Mouse (Mus musculus): ENCODE measurements around the gene Mms19.

Mms19 gene

GRCm38 (mm10) chr19:41980819-41981594 is at the start of gene Mms19:
Gene Mms19, minus strand, starts transcription at chr19:41981157.
- CTCF ChIA-PET = no interaction called here

DNA sequence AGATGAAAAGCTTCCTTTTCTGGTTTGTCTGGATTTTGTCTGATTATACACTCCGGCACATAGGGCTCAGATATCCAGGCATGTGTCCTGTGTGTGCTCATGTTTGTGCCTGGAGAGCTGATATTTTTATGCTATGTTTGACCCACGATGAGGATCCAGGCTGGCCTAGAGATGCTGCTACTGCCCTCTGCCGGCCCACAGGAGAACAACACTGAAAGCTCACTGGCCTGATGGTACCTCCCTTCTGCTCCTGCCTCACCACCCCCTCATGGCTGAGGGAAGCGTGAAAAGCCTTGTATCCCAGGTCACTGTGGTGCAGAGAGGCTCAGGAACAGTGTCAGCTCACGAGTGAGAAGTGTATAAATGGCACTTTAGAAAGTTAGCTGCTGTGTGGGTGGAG is 45.2 kb upstream of the Mms19 start:
- CTCF ChIA-PET = interaction anchor here (0.6 to 0.7 kb wide), 2 partner anchors 18 to 40 kb away, joined by 4 read pairs; no protein-coding TSS in a partner anchor

DNA sequence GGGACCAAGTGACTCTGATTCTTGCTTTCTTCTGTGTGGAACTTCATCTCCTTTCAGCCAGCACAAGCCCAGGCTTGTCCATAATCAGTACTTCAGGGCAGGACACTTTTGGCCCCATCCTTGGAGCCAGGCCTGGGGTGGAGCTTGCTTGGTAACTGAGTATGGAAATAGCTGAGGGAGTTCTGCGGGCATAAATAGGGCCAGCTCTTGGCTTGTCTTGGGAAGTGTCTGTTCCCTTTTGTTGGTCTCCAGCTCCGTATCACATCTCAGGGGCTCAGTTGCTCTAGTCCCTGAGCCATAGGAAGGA is 41.5 kb upstream of the Mms19 start:
- CTCF ChIA-PET = interaction anchor here (0.5 kb wide), 1 partner anchor 11 kb away, joined by 4 read pairs; no protein-coding TSS in a partner anchor

DNA sequence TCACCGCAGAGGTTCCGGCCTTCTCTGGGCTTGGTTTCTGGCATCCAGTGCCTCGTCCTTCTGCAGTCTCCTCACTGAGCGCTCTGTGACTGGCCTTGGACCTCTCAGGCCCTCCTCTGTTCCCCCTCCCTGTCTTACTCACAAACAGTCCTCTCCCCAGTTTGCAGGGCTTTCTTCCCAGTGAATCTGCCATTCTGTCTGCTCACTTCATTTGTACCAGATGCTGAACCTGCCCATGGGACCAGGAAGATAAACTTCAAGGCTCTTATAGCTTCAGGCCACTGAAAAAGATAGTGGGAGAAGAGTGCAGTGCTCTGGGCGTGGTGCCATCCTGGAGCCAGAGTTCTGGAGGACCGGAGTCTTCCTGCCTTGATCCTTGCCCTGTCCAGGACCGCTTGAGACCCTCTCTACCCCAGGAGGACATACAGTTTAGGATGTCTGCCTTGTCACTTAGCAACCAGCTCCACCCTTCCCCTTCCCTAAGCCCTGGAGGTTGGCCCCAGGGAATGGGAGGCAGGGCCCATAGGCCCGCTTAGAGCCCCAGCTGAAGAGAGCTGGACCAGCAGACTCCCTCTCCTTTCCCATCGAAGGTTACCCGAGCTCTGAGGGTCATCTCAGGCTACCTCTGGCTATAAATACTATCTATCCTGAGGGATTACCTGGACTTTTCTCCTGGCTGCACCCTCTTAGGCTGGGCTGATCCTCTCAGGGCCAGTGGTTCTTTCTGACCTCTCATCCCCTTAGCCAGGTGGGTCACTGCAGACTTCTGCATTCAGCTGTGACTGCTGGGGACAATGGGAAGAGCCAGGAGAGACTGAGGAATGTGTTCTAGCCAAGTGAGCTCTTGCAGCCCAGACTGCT is 41.0 kb upstream of the Mms19 start:
- CTCF ChIA-PET = no interaction called here

DNA sequence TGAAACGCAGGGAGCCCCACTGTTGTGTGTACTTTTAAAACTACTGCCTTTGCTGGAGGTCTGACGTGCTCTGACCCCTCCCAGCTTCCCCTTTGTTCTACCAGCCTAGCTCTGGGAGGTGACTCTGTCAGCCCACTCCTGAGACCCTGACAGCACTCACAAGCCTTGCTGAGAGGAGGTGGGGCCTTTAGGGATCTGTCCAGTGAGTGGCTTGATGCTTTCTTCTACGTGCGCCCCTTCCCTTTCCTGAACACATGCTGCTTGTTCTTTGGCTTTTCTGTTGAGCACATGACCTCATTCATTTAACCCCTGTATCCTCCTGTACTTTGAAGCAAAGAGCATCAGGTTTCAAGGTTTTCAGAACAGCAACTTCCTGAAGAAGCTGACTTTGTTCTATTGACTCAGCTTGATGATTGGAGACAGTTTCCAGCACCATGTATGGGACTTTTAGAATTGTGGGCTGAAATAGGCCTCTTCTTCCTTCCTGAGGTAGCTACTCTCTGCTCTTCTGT is 38.1 kb upstream of the Mms19 start:
- CTCF ChIA-PET = interaction anchor here (0.5 kb wide), 1 partner anchor 17 kb away, joined by 4 read pairs; the partner anchor contains the start of gene Ankrd2

GRCm38 (mm10) chr19:42017399-42018247 is 36.7 kb upstream of the Mms19 start:
- CTCF ChIA-PET = no interaction called here

DNA sequence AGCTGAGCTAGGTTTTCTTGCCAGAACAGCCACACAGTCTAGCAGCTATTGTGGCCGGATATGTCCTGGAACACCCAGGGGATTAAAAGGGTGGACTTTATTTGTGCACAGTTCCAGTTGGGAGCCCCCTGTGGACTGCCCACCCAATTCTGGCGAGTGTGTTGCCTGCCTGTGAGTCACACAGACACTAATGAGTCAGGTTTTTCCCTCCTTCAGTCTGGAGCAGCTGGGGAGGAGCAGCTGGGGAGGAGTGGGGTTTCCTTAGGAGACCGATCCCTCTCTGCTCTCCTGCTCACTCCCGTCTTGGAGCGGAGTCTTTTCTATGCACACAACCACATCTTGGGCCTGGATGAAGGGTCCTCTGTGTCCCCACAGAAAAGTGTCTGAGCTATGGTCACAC is 35.9 kb upstream of the Mms19 start:
- CTCF ChIA-PET = no interaction called here

GRCm38 (mm10) chr19:42016251-42016650 is 35.3 kb upstream of the Mms19 start:
- CTCF ChIA-PET = no interaction called here

DNA sequence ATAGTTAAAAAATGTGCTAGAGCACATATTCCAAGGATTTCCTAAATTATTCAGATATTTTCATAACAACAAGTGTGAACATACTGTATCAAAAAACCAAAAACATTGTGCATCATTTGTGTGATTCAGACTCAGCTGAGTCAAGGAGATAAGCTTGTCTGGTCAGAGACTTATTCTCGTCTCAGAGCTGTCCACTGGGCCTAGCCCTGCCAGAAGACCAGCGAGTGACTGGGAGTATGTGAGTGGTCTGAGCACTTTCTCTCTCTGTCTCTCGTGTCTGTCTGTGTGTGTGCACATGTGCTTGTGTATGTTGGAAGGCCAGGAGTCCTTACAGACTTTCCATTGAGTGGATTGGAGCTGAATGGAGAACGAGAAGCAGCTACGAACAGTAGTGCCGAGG is 34.0 kb upstream of the Mms19 start:
- CTCF ChIA-PET = no interaction called here

DNA sequence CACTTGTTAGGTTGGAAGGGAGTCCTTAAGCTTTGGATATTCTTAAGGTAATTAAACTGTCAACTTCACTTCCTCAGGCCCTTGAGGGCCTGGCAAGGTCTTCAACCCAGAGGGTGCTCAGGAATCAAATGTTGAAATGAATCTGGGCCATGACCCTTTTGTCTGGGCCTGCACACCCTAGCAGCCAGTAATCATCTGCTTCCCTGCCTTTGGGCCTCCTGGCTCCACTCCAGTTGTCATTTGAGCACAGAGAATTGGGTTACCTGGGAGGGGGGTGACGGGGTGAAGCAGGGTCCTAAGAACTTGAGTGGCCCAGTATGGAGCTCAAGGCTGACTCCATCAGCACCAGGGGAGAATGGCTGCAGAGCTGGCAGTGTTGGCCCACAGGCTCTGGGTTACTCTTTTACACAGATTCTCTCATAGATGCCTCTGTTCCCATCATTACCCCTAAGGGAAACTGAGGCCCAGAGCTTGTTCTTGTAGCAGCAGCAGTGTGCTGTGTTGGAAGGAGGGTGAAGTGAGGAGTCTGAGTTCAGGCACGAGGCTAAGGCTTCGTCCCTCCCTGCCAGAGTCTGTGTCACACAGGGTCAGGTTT is 33.4 kb upstream of the Mms19 start:
- CTCF ChIA-PET = interaction anchor here (0.7 kb wide), 1 partner anchor 360 kb away, joined by 3 read pairs; no protein-coding TSS in a partner anchor

GRCm38 (mm10) chr19:42011123-42011522 is 30.2 kb upstream of the Mms19 start:
- CTCF ChIA-PET = interaction anchor here (0.5 kb wide), 1 partner anchor 19 kb away, joined by 18 read pairs; no protein-coding TSS in a partner anchor

GRCm38 (mm10) chr19:42010436-42010835 is 29.5 kb upstream of the Mms19 start:
- CTCF ChIA-PET = no interaction called here

DNA sequence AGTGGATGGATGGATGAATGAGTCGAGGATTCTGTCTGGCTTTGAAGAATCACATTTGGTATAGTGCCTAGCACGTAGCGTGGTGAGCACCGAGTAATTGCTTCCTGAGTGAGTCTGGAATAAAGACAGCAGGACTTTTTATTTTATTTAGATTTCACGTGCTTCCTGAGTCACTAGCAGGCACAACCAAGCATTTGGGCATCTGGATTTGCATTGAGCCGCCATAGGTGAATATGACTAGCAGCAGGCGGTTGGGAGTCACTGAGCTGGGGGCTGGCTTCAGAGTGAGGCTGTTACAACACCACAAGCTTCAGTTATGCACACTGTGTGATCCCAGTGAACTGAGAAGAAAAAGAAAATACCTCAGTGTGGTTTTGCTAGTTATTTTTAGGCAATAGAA is 28.1 kb upstream of the Mms19 start:
- CTCF ChIA-PET = no interaction called here

DNA sequence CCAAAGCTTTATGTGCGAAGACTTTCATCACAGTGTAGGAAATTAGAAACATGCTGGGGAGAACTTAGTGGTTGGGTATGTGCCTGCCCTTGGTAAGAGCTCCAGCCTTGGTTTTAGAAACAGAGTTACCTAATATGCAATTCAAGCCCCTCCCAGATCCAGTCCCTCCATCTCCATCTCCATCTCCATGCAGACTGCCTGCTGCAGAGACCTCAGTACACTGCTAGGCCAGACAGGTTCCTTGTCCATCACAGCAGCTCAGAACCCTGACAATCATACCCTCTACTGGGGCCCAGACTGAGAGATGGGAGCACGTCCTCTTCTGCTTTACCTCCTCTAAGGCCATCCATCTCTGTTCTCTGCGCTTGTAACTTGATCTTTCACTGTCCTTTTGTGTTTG is 27.6 kb upstream of the Mms19 start:
- CTCF ChIA-PET = interaction anchor here (0.7 kb wide), 1 partner anchor 17 kb away, joined by 4 read pairs; no protein-coding TSS in a partner anchor

DNA sequence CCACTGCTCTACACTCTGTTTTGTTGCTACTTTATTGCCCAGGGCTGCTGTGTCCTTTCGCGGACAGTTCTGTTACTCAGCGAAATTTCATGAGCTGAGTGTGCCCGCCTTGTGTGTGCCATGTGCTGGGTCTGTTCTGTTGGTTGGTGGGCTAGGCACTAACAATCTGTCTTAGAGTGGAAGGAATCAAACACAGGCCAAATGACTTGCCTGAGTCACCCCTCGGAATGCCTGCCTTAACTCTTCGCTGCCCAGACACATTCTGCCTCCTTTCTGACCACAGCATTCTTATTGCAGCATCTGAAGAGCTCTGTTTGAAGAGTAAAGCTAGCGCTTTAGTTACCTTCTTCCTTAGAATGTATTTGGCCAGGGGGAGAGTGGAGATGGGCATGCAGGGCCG is 25.6 kb upstream of the Mms19 start:
- CTCF ChIA-PET = no interaction called here

DNA sequence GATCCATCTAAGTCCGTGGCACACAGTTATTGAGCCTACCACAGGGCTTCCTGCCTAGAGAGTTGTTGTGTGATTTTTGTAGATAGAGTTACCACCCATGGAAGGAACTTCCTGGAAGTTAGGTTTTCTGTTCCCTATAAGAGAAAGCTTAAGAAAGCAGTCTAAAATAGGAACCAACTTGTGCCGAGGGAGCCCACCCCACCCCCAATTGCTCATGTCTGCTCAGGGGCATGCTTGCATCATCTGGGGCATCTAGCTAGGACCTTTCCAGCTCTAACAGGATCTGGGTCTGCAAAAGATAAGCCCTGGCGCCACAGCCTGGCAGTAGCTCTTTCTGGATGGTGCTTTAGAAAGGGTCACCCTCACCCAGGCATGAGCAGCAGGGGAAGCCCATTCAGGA is 24.7 kb upstream of the Mms19 start:
- CTCF ChIA-PET = interaction anchor here (0.6 to 0.7 kb wide), 2 partner anchors 37 to 159 kb away, joined by 4 to 6 read pairs; no protein-coding TSS in a partner anchor

DNA sequence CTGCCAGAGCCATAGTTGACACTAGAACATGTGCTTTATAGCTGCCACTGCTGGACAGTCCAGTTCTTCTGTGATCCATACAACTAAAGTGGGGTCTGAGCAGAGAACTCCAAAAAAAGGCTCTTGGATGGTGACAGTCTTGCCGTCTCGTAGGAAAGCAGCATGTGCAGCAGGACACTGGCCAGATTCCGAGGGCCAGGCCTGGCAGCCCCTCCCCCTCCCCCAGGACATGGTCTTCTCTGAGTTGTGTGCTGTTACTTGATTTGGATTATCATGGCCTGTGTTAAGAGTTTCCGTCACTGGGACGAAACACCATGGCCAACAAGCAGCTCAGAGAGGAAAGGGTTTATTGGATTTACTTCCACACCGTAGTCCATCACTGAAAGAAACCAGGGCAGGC is 23.3 kb upstream of the Mms19 start:
- CTCF ChIA-PET = no interaction called here

GRCm38 (mm10) chr19:42001253-42001980 is 20.5 kb upstream of the Mms19 start:
- CTCF ChIA-PET = no interaction called here

GRCm38 (mm10) chr19:42000446-42000958 is 19.5 kb upstream of the Mms19 start:
- CTCF ChIA-PET = no interaction called here

- CTCF ChIA-PET = no interaction called here
Measured at GRCm38 (mm10) chr19:41999688-42000283, 18.8 kb upstream of the Mms19 start.
